ENCODE assay signal across 15 mouse cellular contexts in genomic region chr5:22223940-22224339, GRCm38 (mm10).
"Had no signal": no experiment of that assay in that cellular context is flagged by ENCODE, and none has a peak within 500 bp of the region (broad histone marks: within the 10 kb centered on the region; RNA-seq: fewer than 3 reads in every experiment).

No protein-coding gene starts in this region.

- H3K36me3 ChIP-seq: midbrain, embryonic 10.5 days; midbrain, embryonic 12.5 days; neural tube, embryonic 12.5 days had no signal

- H3K4me2 ChIP-seq: lung, embryonic 14.5 days; midbrain, embryonic 12.5 days; neural tube, embryonic 12.5 days had no signal

- DNase-seq: lung, adult 18-20 months; lung, embryonic 14.5 days; lung, postnatal 10 days; lung, postnatal 4 days; midbrain, embryonic 14.5 days; right cerebral cortex, postnatal 25 days; right cerebral cortex, postnatal 4 days; spleen, adult 18-20 months; thymus, adult 18-20 months; thymus, postnatal 14 days; thymus, postnatal 36 days had no signal

- H3K4me3 ChIP-seq: midbrain, embryonic 10.5 days; midbrain, embryonic 12.5 days; neural tube, embryonic 12.5 days had no signal

- H3K27me3 ChIP-seq: midbrain, embryonic 12.5 days; neural tube, embryonic 12.5 days had no signal

- ATAC-seq: midbrain, embryonic 16.5 days had no signal
